Mouse (Mus musculus): ENCODE data around the gene Lrrc4c.

Gene Lrrc4c

GRCm38 (mm10) chr2:97604688-97605215 lies 1286.8 kb downstream of the Lrrc4c start:
- DNase-seq (ENCODE audit: low spot score in 2 of 2): no peak

GRCm38 (mm10) chr2:97609436-97609835 lies 1291.5 kb downstream of the Lrrc4c start:
- no peak for DNase-seq (ENCODE audit: low spot score in 2 of 2)

- DNase-seq (ENCODE audit: low spot score in 2 of 2): no peak
Measured at GRCm38 (mm10) chr2:97610566-97610965, 1292.6 kb downstream of the Lrrc4c start.

- no peak for DNase-seq (ENCODE audit: low spot score in 2 of 2)
Measured at GRCm38 (mm10) chr2:97614724-97615123, 1296.8 kb downstream of the Lrrc4c start.

GRCm38 (mm10) chr2:97618589-97618988 lies 1300.6 kb downstream of the Lrrc4c start:
- no peak for DNase-seq (ENCODE audit: low spot score in 2 of 2)

- no peak for DNase-seq (ENCODE audit: low spot score in 2 of 2)
Measured at GRCm38 (mm10) chr2:97639941-97640340, 1322.0 kb downstream of the Lrrc4c start.

GRCm38 (mm10) chr2:97641661-97642060 lies 1323.7 kb downstream of the Lrrc4c start:
- no peak for DNase-seq (ENCODE audit: low spot score in 2 of 2)

- DNase-seq (ENCODE audit: low spot score in 2 of 2): no peak
Measured at GRCm38 (mm10) chr2:97652711-97653110, 1334.7 kb downstream of the Lrrc4c start.

Data from frontal cortex, postnatal 25 days (tissue).